Mouse (Mus musculus): Measurements from ENCODE around the gene Supt4a.

- TF ChIP-seq CTCF (IDR thresholded peaks at IDR 0.05; ENCODE audit: borderline replicate concordance, insufficient read depth, low read length) (no peak), POLR2A (IDR thresholded peaks at IDR 0.05; ENCODE audit: low read depth, low read length) (no peak)
These were observed 13.2 kb downstream of the Supt4a start for GRCm38 (mm10) chr11:87750521-87750920.
